Mouse (Mus musculus) layer of hippocampus, adult 9-11 months (tissue): Measurements from ENCODE around the gene Yeats4.
A peak's percentile ranks its signal among the peaks of the same experiment; 100 is the strongest.
"Not testable (repeated sequence)": the region's sequence is repeated elsewhere in the genome, so short reads cannot be mapped to it uniquely, and the experiment has no call there.

Experiments
- DNase-seq: peaks from one replicate; pipeline ENCODE4 v3.0.0; 2022

Yeats4 gene

DNA sequence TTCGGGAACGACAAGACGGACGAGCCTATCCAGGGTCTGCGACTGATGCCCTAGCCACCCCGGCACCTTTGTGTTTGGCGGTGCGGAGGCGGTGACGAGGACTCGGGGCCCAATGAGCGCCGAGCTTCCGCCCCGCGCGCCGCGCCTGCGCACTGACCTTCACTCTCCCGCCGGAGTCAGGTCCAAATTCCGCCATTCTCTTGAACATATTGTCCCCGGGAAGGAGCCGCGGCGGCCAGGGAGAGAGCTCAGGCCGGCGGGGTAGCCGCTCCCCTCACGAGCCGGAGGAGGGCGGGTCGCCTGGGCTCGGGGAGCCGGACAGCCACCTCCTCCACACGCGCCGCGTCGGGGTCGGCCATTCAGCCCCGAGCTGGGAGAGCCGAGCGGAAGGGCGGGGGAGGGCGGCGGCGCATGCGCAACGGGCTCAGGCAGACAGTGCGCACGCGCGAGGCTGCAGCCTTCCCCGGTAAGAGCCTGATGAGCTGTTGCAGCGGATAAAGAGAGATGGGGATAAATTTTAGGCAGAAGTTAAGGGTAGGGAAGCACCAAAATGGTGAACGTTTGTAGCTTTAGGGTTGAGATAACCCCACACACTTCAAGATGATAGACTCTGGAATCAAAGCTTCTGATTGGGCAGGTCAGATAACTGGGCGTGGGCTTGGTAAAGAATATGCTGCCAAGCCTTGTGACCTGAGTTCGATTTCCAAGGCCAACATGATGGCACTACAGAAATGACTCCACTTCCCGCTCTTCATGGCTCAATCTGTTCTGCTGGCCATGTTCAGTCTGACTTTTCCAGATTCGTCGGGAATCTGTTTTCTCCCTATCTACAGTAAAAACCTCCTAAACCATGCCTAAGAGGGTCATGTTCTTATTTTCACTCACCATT, at the start of gene Yeats4:
Gene Yeats4, minus strand, starts transcription at position 406 of the 889 bp plus-strand sequence.
- DNase-seq = peak; percentile 94

- DNase-seq = no peak
Observed at GRCm38 (mm10) chr10:117272023-117272422, 47.7 kb upstream of the Yeats4 start.

- no peak for DNase-seq
Observed at GRCm38 (mm10) chr10:117259870-117260269, 35.6 kb upstream of the Yeats4 start.

DNA sequence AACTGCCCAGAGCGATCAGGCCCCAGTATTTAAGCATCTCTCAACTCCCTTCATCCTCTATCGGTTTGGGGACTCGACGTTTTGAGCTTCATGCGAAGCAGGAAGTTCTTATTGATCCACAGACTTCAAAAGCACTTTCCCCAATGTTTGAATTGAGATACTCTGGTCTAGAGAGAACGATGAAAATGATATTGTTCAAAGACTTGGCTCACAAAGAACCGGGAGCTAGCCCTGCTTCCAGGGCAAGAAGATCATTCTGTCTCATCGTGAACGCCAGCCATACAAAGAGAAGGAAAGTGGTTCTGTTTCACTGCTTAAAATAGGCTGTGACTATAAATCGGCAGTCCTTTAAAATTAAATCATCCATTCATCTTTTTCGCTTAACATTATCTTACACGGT, 14.3 kb upstream of the Yeats4 start, which contains the start of gene 9530003J23Rik:
Gene 9530003J23Rik, minus strand, starts transcription at position 101 of the 400 bp plus-strand sequence.
- no peak for DNase-seq

DNA sequence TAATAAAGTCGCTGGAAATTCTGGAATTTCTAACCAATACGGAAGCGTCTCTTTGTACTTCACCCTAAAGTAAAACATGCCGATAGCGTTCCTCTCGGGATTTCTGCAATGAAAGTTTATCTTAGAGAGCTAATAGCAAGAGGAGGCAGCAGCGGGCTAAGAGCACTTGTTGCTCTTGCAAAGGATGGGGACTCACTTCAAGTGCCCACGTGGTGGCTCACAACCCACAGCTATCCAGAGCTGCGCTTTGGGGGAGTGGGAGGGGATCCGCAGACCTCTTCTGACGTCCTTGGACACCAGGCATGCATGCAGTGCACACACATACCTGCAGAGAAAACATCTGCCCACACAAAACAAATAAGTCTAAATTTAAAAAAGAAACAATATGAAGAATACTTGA, 11.6 kb upstream of the Yeats4 start:
- no peak for DNase-seq

- no peak for DNase-seq
Observed at GRCm38 (mm10) chr10:117234825-117235224, 10.5 kb upstream of the Yeats4 start.

GRCm38 (mm10) chr10:117229826-117230225, 5.5 kb upstream of the Yeats4 start:
- DNase-seq = no peak

DNA sequence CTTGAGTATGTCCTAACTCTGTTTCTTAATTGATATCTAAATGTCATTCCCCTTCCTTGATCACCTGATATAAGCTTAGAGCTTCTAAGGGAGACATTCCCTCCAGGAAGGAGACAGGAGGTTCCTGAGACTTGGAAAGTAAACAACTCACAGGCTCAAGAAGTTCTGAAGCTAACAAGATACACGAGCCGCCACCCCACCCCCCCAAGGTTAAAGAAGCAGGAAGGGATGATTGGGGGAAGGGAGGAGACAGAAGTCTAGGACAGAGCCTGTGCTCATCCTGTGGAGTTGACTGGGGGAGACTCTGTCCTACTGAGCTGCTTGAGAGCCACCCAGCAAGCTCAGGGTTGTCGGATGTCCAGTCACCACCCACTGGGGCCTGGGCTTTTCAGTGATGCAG, 1.7 kb upstream of the Yeats4 start:
- DNase-seq = no peak

DNA sequence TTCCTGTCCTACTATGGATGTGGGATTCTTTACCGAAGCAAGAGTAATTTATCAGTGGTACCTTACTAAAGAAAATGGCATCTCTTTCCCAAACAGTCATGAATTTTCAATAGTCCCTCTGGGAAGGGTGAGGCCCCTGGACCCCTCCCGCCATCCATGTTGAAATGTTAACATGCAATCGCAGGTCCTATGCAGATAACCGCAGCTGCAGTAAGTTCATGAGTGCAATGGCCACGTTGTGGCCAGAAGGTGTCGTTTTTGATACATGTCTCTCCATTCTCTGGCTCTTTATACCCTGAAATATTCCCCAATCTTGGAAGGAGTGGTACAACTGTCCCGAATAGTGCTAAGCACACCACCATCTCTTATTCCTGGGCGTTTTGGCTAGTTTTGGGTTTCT, 787 bp upstream of the Yeats4 start:
- DNase-seq = no peak

DNA sequence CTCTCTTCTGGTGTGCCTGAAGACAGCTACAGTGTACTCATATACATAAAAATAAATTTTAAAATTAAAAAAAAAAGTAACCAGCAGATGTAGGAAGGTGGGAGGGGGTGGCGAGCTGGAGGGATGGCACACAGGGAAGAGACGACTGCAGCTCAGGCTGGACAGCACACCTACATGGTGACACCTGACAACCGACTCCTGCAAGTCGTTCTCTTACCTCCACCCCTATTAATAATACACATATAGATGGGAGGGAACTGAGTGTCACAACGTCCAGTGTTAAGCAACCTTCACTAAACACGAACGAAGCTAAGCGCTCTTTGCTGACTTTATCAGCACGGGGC, 577 bp downstream of the Yeats4 start:
- DNase-seq = no peak

- no peak for DNase-seq
Observed at GRCm38 (mm10) chr10:117222821-117223220, 1.5 kb downstream of the Yeats4 start.

DNA sequence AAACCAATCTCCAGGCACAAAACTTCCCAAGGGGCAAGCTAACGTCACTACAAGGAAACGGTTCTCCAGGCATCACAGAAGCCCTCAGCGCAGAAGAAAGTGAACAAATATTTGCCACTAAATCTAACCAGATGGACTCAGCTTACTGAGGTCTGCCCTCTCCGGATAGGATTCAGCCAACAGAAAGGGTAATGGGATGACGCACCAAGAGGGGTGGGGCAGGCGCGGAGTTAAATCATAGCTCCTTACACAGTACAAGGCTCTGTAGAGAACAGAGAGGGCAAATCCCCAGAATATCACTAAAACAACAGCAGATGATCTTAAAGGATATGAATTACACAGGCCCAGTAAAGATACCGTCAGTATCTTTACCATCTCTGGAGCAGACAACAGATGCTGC, 6.0 kb downstream of the Yeats4 start:
- no peak for DNase-seq

DNA sequence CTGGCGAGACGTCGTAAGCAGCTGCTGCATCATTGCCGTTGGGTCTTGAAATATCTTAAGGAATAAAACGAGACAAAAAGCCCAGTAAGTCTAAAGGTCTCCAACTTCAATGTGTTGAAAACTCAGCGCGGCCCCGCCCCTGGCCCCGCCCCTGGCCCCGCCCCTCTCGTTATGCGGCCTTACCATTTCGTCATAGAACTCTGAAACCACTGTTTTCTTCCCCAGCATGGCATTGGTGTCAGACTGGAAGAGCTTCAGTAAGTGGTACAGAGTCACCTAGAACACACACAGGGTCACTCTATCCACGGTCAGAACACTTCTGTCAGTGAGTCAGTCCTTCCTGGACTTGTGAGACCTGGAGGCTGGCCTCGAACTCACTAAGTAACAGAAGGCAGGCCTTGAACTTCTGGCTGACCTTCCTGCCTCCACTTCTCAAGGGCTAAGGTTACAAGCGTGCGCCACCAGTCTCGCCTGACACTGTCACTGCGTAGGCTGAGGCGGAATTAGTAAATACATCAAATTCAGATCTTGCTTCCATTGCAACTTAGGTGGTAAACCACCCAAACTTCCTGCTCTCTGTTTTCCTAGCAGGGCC, 7.0 kb downstream of the Yeats4 start:
- DNase-seq = no peak

- DNase-seq = no peak
Observed at GRCm38 (mm10) chr10:117216793-117217192, 7.5 kb downstream of the Yeats4 start.

- DNase-seq = no peak
Observed at GRCm38 (mm10) chr10:117216132-117216495, 8.2 kb downstream of the Yeats4 start.

DNA sequence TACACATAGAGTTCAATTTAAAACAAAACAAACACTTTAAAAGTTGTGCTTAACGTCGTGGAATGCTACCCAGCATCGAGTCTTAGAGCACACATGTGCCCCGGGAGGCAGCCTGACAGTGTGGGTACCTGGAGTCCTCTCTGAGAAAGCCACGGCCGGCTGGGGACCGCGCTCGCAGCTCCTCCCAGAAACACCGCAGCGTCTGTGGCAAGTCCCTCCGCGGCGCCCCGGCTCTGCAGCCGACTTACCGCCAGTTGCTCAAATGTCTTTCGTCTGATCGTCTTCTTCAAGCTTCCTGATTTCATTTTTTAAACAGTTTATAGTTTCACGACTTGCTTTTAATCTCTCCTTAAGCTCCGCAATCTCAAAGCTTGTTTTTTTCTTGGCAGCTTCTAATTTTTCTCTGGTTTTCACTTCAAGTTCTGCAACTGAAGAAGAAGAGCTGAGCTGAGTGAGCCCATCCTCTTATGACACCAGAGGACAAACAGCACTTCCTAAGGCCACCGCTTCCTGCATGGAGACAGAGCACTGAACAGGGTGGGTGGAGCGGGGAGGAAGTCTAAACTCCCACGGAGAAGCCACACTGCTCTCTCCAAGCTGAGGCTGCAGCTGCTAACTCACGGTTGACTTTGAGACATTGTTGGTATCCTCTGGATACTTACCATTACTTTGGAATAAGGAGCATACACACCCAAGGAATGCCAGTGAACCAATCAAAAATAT, 8.7 kb downstream of the Yeats4 start:
- DNase-seq = no peak

DNA sequence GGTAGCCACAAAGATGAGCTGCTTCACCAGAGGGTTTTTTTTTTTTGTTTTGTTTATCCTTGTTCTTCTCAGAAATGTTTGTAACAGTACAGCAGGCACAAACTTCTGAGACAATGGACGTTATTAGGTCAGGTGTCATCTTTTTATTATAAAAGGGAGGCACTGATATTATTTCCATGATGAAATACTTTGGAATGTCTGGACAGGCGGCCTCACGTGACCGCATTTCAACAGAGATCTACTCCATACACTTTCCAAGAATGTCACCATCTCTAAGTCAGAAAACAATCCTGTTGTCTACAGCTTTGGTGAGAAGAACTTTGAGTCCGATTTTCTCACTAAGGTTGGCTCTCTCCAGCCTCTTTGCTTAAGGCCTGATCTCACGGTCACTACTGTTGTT, 13.3 kb downstream of the Yeats4 start:
- no peak for DNase-seq

DNA sequence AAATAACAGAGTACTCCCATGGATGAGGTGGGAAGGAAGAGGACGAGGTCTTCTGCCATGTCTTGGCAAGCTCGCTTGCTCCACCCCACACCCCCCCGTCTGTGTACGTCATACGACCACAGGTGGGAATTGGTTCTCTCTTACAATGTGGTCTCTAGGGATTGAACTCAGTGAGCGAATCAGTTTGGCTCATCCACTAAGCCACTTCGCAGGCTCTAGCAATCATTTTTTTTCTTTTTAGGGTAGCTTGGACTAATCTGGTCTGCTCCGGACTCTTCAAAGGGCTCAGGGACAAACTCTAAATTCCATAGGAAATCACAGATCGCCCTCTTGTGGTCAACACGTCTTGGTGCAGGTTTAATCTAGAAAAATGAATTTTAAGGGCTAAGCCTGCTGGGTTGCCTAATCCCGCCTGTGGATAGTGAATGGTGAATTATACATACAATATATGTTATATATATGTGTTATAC, 14.8 kb downstream of the Yeats4 start:
- no peak for DNase-seq

DNA sequence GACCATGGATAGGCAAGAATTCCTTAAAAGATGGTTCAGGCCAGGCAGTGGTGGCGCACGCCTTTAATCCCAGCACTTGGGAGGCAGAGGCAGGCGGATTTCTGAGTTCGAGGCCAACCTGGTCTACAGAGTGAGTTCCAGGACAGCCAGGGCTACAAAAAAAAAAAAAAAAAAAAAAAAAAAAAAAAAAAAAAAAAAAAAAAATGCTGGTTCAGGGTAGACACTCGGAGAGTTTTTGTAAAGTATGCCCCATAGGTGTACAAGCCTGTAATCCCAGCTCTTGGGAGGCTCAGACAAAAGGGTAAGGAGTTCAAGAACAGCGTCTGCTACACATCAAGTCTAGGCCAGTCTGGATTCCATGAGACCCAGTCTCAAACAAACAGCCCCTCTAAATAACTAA, 15.5 kb downstream of the Yeats4 start:
- DNase-seq = not testable (repeated sequence)

- no peak for DNase-seq
Observed at GRCm38 (mm10) chr10:117208221-117208620, 16.1 kb downstream of the Yeats4 start.

GRCm38 (mm10) chr10:117206070-117206469, 18.2 kb downstream of the Yeats4 start:
- no peak for DNase-seq

DNA sequence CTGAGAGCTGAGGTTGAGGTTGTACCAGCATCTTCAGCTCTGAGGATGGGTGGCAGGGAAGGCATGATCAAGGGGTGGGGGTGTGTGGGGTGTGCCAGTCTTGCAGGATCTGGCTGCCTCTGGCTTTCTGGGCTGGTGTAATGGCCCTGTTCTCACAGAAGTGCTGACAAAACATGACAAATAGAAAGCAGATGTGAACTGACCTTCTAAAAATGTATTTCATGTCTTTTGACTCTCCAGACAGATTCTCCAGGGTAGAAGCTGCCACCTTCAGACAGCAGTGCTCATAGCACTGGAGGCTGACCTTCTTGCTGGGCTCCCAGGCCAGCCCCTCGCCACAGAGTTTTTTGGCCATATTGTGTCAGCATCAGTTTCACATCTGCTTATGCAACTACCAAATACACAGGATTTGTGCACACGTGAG, 20.7 kb downstream of the Yeats4 start:
- no peak for DNase-seq

GRCm38 (mm10) chr10:117202981-117203557, 21.2 kb downstream of the Yeats4 start:
- no peak for DNase-seq
